Mouse (Mus musculus): ENCODE measurements at regions not wholly inside any gene's neighbourhood (a gene's known extent, or its start where the extent isn't known, plus 50 kb on each side); places are given as distances from the start of the nearest gene placed in this dataset.

DNA sequence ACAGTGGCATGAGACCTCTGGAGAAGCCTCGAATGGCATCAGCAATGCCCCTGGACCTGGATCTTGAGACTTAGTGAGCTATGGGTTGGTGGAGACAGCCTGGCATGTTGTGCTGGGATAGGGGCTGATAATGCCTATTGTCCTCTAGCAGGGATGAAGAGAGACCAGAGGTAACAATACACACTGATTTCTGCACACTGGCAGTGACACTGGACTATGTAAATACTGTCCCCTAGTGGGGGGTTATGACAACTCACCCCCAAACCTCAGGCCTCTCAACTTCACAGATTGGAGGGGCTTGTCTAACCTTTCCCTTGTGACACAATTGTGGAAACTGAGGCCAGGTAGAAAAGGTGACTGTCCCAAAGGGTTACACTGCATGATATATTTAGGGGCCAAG lies 94.9 kb upstream of the Tmc3 start:
- TF ChIP-seq CTCF (conservative IDR thresholded peaks at IDR 0.05; ENCODE audit: insufficient read depth, insufficient read length, low read depth, low read length): peak; percentile 46
- no peak for TF ChIP-seq POLR2A (IDR thresholded peaks at IDR 0.05; ENCODE audit: low read depth, low read length)
